In genomic region chr15:85792819-85793218, GRCm38 (mm10) we compare ENCODE assay signal across 8 mouse cellular contexts. TPM values are rescaled to one million over a fixed set of nuclear protein-coding genes. Genes with fewer than 3 reads are reported as not detected.
DNase-seq lines count a peak whose midpoint lies in the region; ATAC-seq and TF ChIP-seq lines count a peak whose summit lies in the region.

No protein-coding gene starts in this region.

- no peaks in the 10 kb centered on the region for H3K27me3 ChIP-seq in heart, adult 2 months (ENCODE audit: control insufficient read depth, insufficient read depth, low read length)
- H3K27me3 ChIP-seq in heart, embryonic 11.5 days (ENCODE audit: control insufficient read depth, insufficient read depth, low read length), result no peaks in the 10 kb centered on the region; the same call in 1 of the 2 replicates

- H3K27ac ChIP-seq in heart, adult 2 months, result no peak overlapping the region
- no peak overlapping the region for H3K27ac ChIP-seq in heart, embryonic 11.5 days (ENCODE audit: low read depth, low read length)

- no peaks in the 10 kb centered on the region for H3K79me2 ChIP-seq in heart, adult 2 months (replicated peaks; ENCODE audit: control insufficient read depth, insufficient read depth, low read length)

- no peak overlapping the region for H3K9ac ChIP-seq in heart, adult 2 months (ENCODE audit: low read depth, low read length)
- H3K9ac ChIP-seq in heart, embryonic 11.5 days (ENCODE audit: low read depth, low read length), result no peak overlapping the region

- ATAC-seq in heart, embryonic 11.5 days (replicated peaks; ENCODE audit: insufficient number of reproducible peaks, low FRiP score, low TSS enrichment), result no peak

- TF ChIP-seq CTCF in heart, adult 2 months (IDR thresholded peaks at IDR 0.05), result no peak

- no peak overlapping the region for H3K4me3 ChIP-seq in heart, adult 2 months
- no peak overlapping the region for H3K4me3 ChIP-seq in heart, embryonic 11.5 days (ENCODE audit: low read depth, low read length)

- TF ChIP-seq POLR2A in heart, adult 2 months (IDR thresholded peaks at IDR 0.05; ENCODE audit: insufficient read depth, low read depth, low read length), result no peak

- no peak overlapping the region for H3K4me2 ChIP-seq in heart, embryonic 11.5 days

- H3K9me3 ChIP-seq in heart, embryonic 11.5 days (replicated peaks; ENCODE audit: control insufficient read depth, low read length), result no peaks in the 10 kb centered on the region

- peaks cover 11% of the 10 kb centered on the region for H3K36me3 ChIP-seq in heart, adult 2 months (ENCODE audit: control insufficient read depth, insufficient read depth, low read length)
- no peaks in the 10 kb centered on the region for H3K36me3 ChIP-seq in heart, embryonic 11.5 days (ENCODE audit: control insufficient read depth, insufficient read depth, low read length)

- TF ChIP-seq EP300 in heart, adult 2 months (IDR thresholded peaks at IDR 0.05; ENCODE audit: insufficient read depth, low read depth, low read length), result no peak

- H3K4me1 ChIP-seq in heart, adult 2 months (ENCODE audit: control insufficient read depth, insufficient read depth, low read length), result peaks cover 2% of the 10 kb centered on the region; the same call in 1 of the 2 replicates
- peaks cover 3% of the 10 kb centered on the region; the same call in 1 of the 2 replicates for H3K4me1 ChIP-seq in heart, embryonic 11.5 days (ENCODE audit: control insufficient read depth, insufficient read depth, low read length)

- DNase-seq in adrenal gland, adult 2 months, result peak; percentile 44
- DNase-seq in adrenal gland, adult 8-10 months, result no peak
- peak; percentile 67 to 79 for DNase-seq in heart, adult 2 months
- DNase-seq in right cerebral cortex, adult 18-20 months, result peak; percentile 19
- no peak for DNase-seq in right cerebral cortex, postnatal 25 days
- DNase-seq in spleen, postnatal 14 days (ENCODE audit: low spot score in 2 of 2), result no peak
- no peak for DNase-seq in yolk sac, embryonic 10.5 days (ENCODE audit: low spot score)

- intact Hi-C loops in heart, adult 2 months (cut with DNase I), result loop anchor here (5.0 kb wide), 1 partner anchor 36 kb away; no protein-coding TSS in a partner anchor

- 38% methylated on average over 1 of the region's 1 CpGs for WGBS in heart, adult 2 months
- 65% methylated on average over 1 of the region's 1 CpGs for WGBS in heart, embryonic 11.5 days (ENCODE audit: insufficient replicate concordance)

RNA-seq across cellular contexts. Expression of gene Cdpf1, which starts 18.7 kb away (rescaled TPM):
- total RNA-seq in adrenal gland, adult 2 months (2021), result 10 to 100 TPM; 22.5 to 23.5 TPM
- polyA plus RNA-seq in adrenal gland, adult 2 months (2012; rRNA removed), result 55.7 and 56.0 TPM in 2 replicates
- total RNA-seq in adrenal gland, adult 8-10 months (2022), result 10 to 100 TPM; 20.9 to 29.4 (median 22.4) TPM
- total RNA-seq in heart, adult 2 months (2021), result 10 to 100 TPM; 31.6 to 37.3 TPM
- polyA plus RNA-seq in heart, adult 2 months (2012; rRNA removed), result 36.4 and 42.6 TPM in 2 replicates
- 37.1 and 41.5 TPM in 2 replicates for polyA plus RNA-seq in heart, embryonic 11.5 days (2014; fragmentation: Nextera tagmentation; extraction: Ambion mirVana)

RNA-seq across cellular contexts. Expression of gene Pkdrej, which starts 28.7 kb away (rescaled TPM):
- under 1 TPM; 0.20 to 0.69 TPM for total RNA-seq in adrenal gland, adult 2 months (2021)
- polyA plus RNA-seq in adrenal gland, adult 2 months (2012; rRNA removed), result 0.08 and 0.11 TPM in 2 replicates
- total RNA-seq in adrenal gland, adult 8-10 months (2022), result 1 to 10 TPM in 2 of 4 experiments, under 1 TPM in 2; 0.49 to 1.6 (median 0.95) TPM
- total RNA-seq in heart, adult 2 months (2021), result 1 to 10 TPM; 3.9 to 4.2 TPM
- 1.8 and 3.0 TPM in 2 replicates for polyA plus RNA-seq in heart, adult 2 months (2012; rRNA removed)
- polyA plus RNA-seq in heart, embryonic 11.5 days (2014; fragmentation: Nextera tagmentation; extraction: Ambion mirVana), result 0.14 TPM in 2 replicates

RNA-seq across cellular contexts. Expression of gene Ttc38, which starts 39.3 kb away (rescaled TPM):
- total RNA-seq in adrenal gland, adult 2 months (2021), result 10 to 100 TPM; 17.0 to 18.9 TPM
- 6.5 and 10.6 TPM in 2 replicates for polyA plus RNA-seq in adrenal gland, adult 2 months (2012; rRNA removed)
- 10 to 100 TPM; 19.6 to 26.5 (median 23.1) TPM for total RNA-seq in adrenal gland, adult 8-10 months (2022)
- total RNA-seq in heart, adult 2 months (2021), result 10 to 100 TPM; 15.3 to 21.1 TPM
- 6.8 and 10.6 TPM in 2 replicates for polyA plus RNA-seq in heart, adult 2 months (2012; rRNA removed)
- 2.7 and 4.0 TPM in 2 replicates for polyA plus RNA-seq in heart, embryonic 11.5 days (2014; fragmentation: Nextera tagmentation; extraction: Ambion mirVana)

RNA-seq across cellular contexts. Expression of gene Ppara, which starts 58.0 kb away (rescaled TPM):
- 10 to 100 TPM; 37.2 to 48.9 TPM for total RNA-seq in adrenal gland, adult 2 months (2021)
- polyA plus RNA-seq in adrenal gland, adult 2 months (2012; rRNA removed), result 6.3 and 8.5 TPM in 2 replicates
- total RNA-seq in adrenal gland, adult 8-10 months (2022), result 10 to 100 TPM in 3 of 4 experiments, 1 to 10 TPM in 1; 6.9 to 25.9 (median 18.7) TPM
- 10 to 100 TPM; 53.1 to 60.7 TPM for total RNA-seq in heart, adult 2 months (2021)
- polyA plus RNA-seq in heart, adult 2 months (2012; rRNA removed), result 12.9 and 25.4 TPM in 2 replicates
- 1.7 and 2.8 TPM in 2 replicates for polyA plus RNA-seq in heart, embryonic 11.5 days (2014; fragmentation: Nextera tagmentation; extraction: Ambion mirVana)

Comparison
In these comparisons a context has a peak if more than half of its experiments do, and no peak if none do; other contexts are left out.
1. DNase-seq: peak in adrenal gland, adult 2 months (single experiment), heart, adult 2 months (2 of 2) and right cerebral cortex, adult 18-20 months (single experiment); none in adrenal gland, adult 8-10 months (single experiment), right cerebral cortex, postnatal 25 days (single experiment), spleen, postnatal 14 days (0 of 2) and yolk sac, embryonic 10.5 days (single experiment).